Mouse (Mus musculus) G1E (cell line): ENCODE results near the gene Tmeff1.

Experiments used
- CTCF ChIP-seq: IDR thresholded peaks from 2 replicates; pipeline ENCODE4 v1.5.1; 2012; ENCODE audit warnings: low read depth, low read length, inconsistent platforms, mixed read lengths
- TAL1 ChIP-seq: conservative IDR thresholded peaks from 2 replicates; pipeline ENCODE4 v1.6.1; 2012; ENCODE audit warnings: low read depth, low read length, inconsistent platforms, mixed read lengths

DNA sequence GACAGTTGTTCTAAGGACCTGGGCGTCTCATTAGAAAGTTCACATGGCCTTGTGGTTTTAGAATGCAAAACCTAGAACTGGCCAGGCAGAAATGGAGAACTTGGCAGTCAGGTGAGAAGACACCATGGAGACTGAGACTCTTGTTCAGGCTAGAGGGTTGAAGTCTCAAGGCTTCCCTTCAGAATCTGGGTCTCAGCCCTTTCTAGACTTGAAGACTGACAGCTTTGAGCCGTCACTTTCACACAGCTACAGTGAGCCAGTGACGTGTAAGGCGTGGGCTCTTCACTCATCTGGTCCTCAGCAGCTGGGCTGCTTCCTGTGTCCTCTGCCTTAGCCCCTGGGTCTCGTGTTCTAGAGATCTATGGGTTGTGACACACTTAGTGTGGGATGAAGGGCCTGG lies 7.4 kb downstream of the Tmeff1 start:
- TF ChIP-seq CTCF (no peak), TAL1 (no peak)
